Mouse (Mus musculus) stomach, embryonic 15.5 days (tissue): ENCODE data around the gene Cldn3. TPM values are rescaled to one million over a fixed set of nuclear protein-coding genes. Genes with fewer than 3 reads are reported as not detected.
"Not testable (repeated sequence)": the region's sequence is repeated elsewhere in the genome, so short reads cannot be mapped to it uniquely, and the experiment has no call there.

Experiments used
- ATAC-seq: fragments of 200-750 bp; cut with Nextera tagmentation; 2 replicates; pipeline ENCODE4 v1.8.0; 2017; ENCODE audit warnings: low read depth, moderate number of reproducible peaks, moderate TSS enrichment; ENCODE audit not compliant: insufficient read depth, low FRiP score
- H3K27ac ChIP-seq: fragments of 300-500 bp; sonication (generic); 2 replicates; pipeline ENCODE4 v1.5.1; 2015; ENCODE audit warnings: mild to moderate bottlenecking, inconsistent platforms
- H3K27me3 ChIP-seq: fragments of 300-500 bp; sonication (generic); replicated peaks from 2 replicates; pipeline ENCODE4 v1.6.1; 2015; ENCODE audit warnings: inconsistent platforms
- H3K36me3 ChIP-seq: fragments of 300-500 bp; sonication (generic); 2 replicates; pipeline ENCODE4 v1.6.1; 2015; ENCODE audit warnings: inconsistent platforms
- H3K4me1 ChIP-seq: fragments of 300-500 bp; sonication (generic); 2 replicates; pipeline ENCODE4 v1.6.1; 2015; ENCODE audit warnings: inconsistent platforms
- H3K4me2 ChIP-seq: fragments of 300-500 bp; sonication (generic); 2 replicates; pipeline ENCODE4 v1.6.1; 2015; ENCODE audit warnings: mild to moderate bottlenecking, inconsistent platforms
- H3K4me3 ChIP-seq: fragments of 300-500 bp; sonication (generic); replicated peaks from 2 replicates; pipeline ENCODE4 v1.5.1; 2015; ENCODE audit warnings: inconsistent platforms
- H3K9ac ChIP-seq: fragments of 300-500 bp; sonication (generic); 2 replicates; pipeline ENCODE4 v1.6.1; 2015; ENCODE audit warnings: inconsistent platforms
- H3K9me3 ChIP-seq: fragments of 300-500 bp; sonication (generic); 2 replicates; pipeline ENCODE4 v1.6.1; 2016; ENCODE audit warnings: inconsistent platforms
- WGBS: fragments of 180-500 bp; shearing (Covaris S2); methylation state at CpG from one replicate; pipeline ENCODE4 v1.1.7; 2015; 5-methylcytosine and 5-hydroxymethylcytosine counted together
- polyA plus RNA-seq: library from polyadenylated mRNA; unstranded; fragments of >200 nt; fragmentation: Nextera tagmentation; extraction: Ambion mirVana; gene quantifications from 2 replicates; pipeline ENCODE4 v1.2.1, GENCODE M21; 2015

Cldn3 gene
- 120 and 147 TPM in 2 replicates for polyA plus RNA-seq

- no peaks in the 10 kb centered on the region for H3K36me3 ChIP-seq
- peak within 1 kb of the TSS; percentile 57 for H3K4me2 ChIP-seq
- peaks cover 20% of the 10 kb centered on the region for H3K4me1 ChIP-seq
- H3K9ac ChIP-seq = peak within 1 kb of the TSS; percentile 17; the same call in 1 of the 2 replicates
- peak; percentile 91 for ATAC-seq
- H3K27me3 ChIP-seq = peaks cover 34% of the 10 kb centered on the region
- 1% methylated on average over 25 of the region's 25 CpGs for WGBS
- H3K27ac ChIP-seq = peak within 1 kb of the TSS; percentile 84
- H3K9me3 ChIP-seq = no peaks in the 10 kb centered on the region
- peak within 1 kb of the TSS; percentile 42 for H3K4me3 ChIP-seq
These were observed at the start of gene Cldn3 for GRCm38 (mm10) chr5:134985633-134986297. Cldn3 (plus strand) TSS chr5:134986214.

- H3K9ac ChIP-seq = no peak overlapping the region
- no peak overlapping the region for H3K4me2 ChIP-seq
- H3K27ac ChIP-seq = peak overlapping the region; percentile 16; the same call in 1 of the 2 replicates
- no peaks in the 10 kb centered on the region for H3K9me3 ChIP-seq
- H3K4me3 ChIP-seq = no peak overlapping the region
- H3K4me1 ChIP-seq = peaks cover 6% of the 10 kb centered on the region; the same call in 1 of the 2 replicates
- no peaks in the 10 kb centered on the region for H3K36me3 ChIP-seq
- ATAC-seq = no peak
- H3K27me3 ChIP-seq = no peaks in the 10 kb centered on the region
- WGBS = 83% methylated on average over 6 of the region's 6 CpGs
These were observed 49.3 kb upstream of the Cldn3 start for GRCm38 (mm10) chr5:134936626-134937185.

- Histone ChIP-seq H3K27ac (no peak overlapping the region), H3K4me3 (no peak overlapping the region), H3K4me2 (no peak overlapping the region), H3K27me3 (no peaks in the 10 kb centered on the region), H3K4me1 (peaks cover 4% of the 10 kb centered on the region; the same call in 1 of the 2 replicates), H3K36me3 (no peaks in the 10 kb centered on the region), H3K9ac (no peak overlapping the region), H3K9me3 (no peaks in the 10 kb centered on the region)
- WGBS = 81% methylated on average over 3 of the region's 3 CpGs
- ATAC-seq = no peak
These were observed 46.9 kb upstream of the Cldn3 start for GRCm38 (mm10) chr5:134939069-134939468.

- not testable (repeated sequence) for ATAC-seq, H3K9ac ChIP-seq
- WGBS = 78% methylated on average over 4 of the region's 7 CpGs
These were observed 46.5 kb upstream of the Cldn3 start for GRCm38 (mm10) chr5:134939554-134939953.

GRCm38 (mm10) chr5:134941472-134942209, 44.4 kb upstream of the Cldn3 start:
- Histone ChIP-seq H3K36me3 (no peaks in the 10 kb centered on the region), H3K9ac (no peak overlapping the region), H3K27ac (peak overlapping the region; percentile 40; the same call in 1 of the 2 replicates), H3K27me3 (0 out of 2 replicates have a peak, but pooled peaks cover 9% of the 10 kb centered on the region), H3K4me1 (peaks cover 4% of the 10 kb centered on the region; the same call in 1 of the 2 replicates), H3K4me2 (no peak overlapping the region), H3K9me3 (no peaks in the 10 kb centered on the region), H3K4me3 (no peak overlapping the region)
- 59% methylated on average over 14 of the region's 14 CpGs for WGBS
- ATAC-seq = no peak

More at GRCm38 (mm10) chr5:134939554-134939953, 46.5 kb upstream of the Cldn3 start:
- H3K27me3 ChIP-seq, H3K36me3 ChIP-seq, H3K27ac ChIP-seq, H3K9me3 ChIP-seq, H3K4me1 ChIP-seq, H3K4me2 ChIP-seq, H3K4me3 ChIP-seq: not testable (repeated sequence)

GRCm38 (mm10) chr5:134942740-134943139, 43.3 kb upstream of the Cldn3 start:
- no peak overlapping the region for H3K4me2 ChIP-seq
- H3K36me3 ChIP-seq = no peaks in the 10 kb centered on the region
- H3K9me3 ChIP-seq = no peaks in the 10 kb centered on the region
- 72% methylated on average over 2 of the region's 2 CpGs for WGBS
- H3K27me3 ChIP-seq = 0 out of 2 replicates have a peak, but pooled peaks cover 12% of the 10 kb centered on the region
- peaks cover 12% of the 10 kb centered on the region for H3K4me1 ChIP-seq
- no peak overlapping the region for H3K4me3 ChIP-seq
- no peak for ATAC-seq
- H3K9ac ChIP-seq = no peak overlapping the region
- H3K27ac ChIP-seq = no peak overlapping the region

GRCm38 (mm10) chr5:134944179-134944578, 41.8 kb upstream of the Cldn3 start:
- no peaks in the 10 kb centered on the region for H3K9me3 ChIP-seq
- H3K9ac ChIP-seq = no peak overlapping the region
- H3K4me1 ChIP-seq = peaks cover 12% of the 10 kb centered on the region
- 0 out of 2 replicates have a peak, but pooled peaks cover 12% of the 10 kb centered on the region for H3K27me3 ChIP-seq
- 61% methylated on average over 5 of the region's 5 CpGs for WGBS
- H3K27ac ChIP-seq = peak overlapping the region; percentile 31; the same call in 1 of the 2 replicates
- no peaks in the 10 kb centered on the region for H3K36me3 ChIP-seq
- ATAC-seq = no peak
- peak overlapping the region; percentile 43 for H3K4me2 ChIP-seq
- no peak overlapping the region; the same call in 1 of the 2 replicates for H3K4me3 ChIP-seq

- no peaks in the 10 kb centered on the region for H3K36me3 ChIP-seq
- peak overlapping the region; percentile 46 for H3K4me3 ChIP-seq
- peak overlapping the region; percentile 43 for H3K4me2 ChIP-seq
- no peak for ATAC-seq
- WGBS = 39% methylated on average over 18 of the region's 19 CpGs
- no peaks in the 10 kb centered on the region for H3K9me3 ChIP-seq
- peaks cover 12% of the 10 kb centered on the region for H3K4me1 ChIP-seq
- H3K27me3 ChIP-seq = 0 out of 2 replicates have a peak, but pooled peaks cover 12% of the 10 kb centered on the region
- peak overlapping the region; percentile 44; the same call in 1 of the 2 replicates for H3K9ac ChIP-seq
- H3K27ac ChIP-seq = peak overlapping the region; percentile 85
These were observed 40.6 kb upstream of the Cldn3 start for GRCm38 (mm10) chr5:134945266-134945959.

- Histone ChIP-seq H3K4me1 (peaks cover 17% of the 10 kb centered on the region), H3K4me2 (peak overlapping the region; percentile 43), H3K36me3 (no peaks in the 10 kb centered on the region), H3K9ac (peak overlapping the region; percentile 44), H3K27me3 (0 out of 2 replicates have a peak, but pooled peaks cover 12% of the 10 kb centered on the region), H3K27ac (peak overlapping the region; percentile 85), H3K9me3 (no peaks in the 10 kb centered on the region), H3K4me3 (peak overlapping the region; percentile 46)
- WGBS = 24% methylated on average over 43 of the region's 43 CpGs
- ATAC-seq = 0 out of 2 replicates have a peak, but pooled peaks have one; percentile 3
These were observed 39.8 kb upstream of the Cldn3 start for GRCm38 (mm10) chr5:134946063-134946856.

- Histone ChIP-seq H3K9ac (peak within 1 kb of the TSS; percentile 44), H3K9me3 (no peaks in the 10 kb centered on the region), H3K4me1 (peaks cover 21% of the 10 kb centered on the region), H3K27me3 (0 out of 2 replicates have a peak, but pooled peaks cover 12% of the 10 kb centered on the region), H3K4me3 (peak within 1 kb of the TSS; percentile 46), H3K4me2 (peak within 1 kb of the TSS; percentile 43), H3K27ac (peak within 1 kb of the TSS; percentile 85), H3K36me3 (no peaks in the 10 kb centered on the region)
- peak; percentile 76 for ATAC-seq
- WGBS = 16% methylated on average over 11 of the region's 11 CpGs
These were observed 39.2 kb upstream of the Cldn3 start, which contains the start of gene Cldn4 for GRCm38 (mm10) chr5:134946857-134947255. Cldn4 (minus strand) TSS chr5:134946934.
